8 mouse cellular contexts compared by ENCODE assay signal in genomic region chr16:21205093-21205886, GRCm38 (mm10). TPM values are rescaled to one million over a fixed set of nuclear protein-coding genes. Genes with fewer than 3 reads are reported as not detected.
A peak's percentile ranks its signal among the peaks of the same experiment; 100 is the strongest.
DNase-seq lines count a peak whose midpoint lies in the region; ATAC-seq lines count a peak whose summit lies in the region.

No protein-coding gene starts in this region.

- DNase-seq in heart, postnatal 10 days, result no peak
- DNase-seq in Muller cell, postnatal 12 days (ENCODE audit: inconsistent ontology term), result peak; percentile 24
- no peak for DNase-seq in left cerebral cortex, postnatal 4 days
- DNase-seq in frontal cortex, postnatal 14 days (ENCODE audit: low spot score in 2 of 2), result no peak

- peak overlapping the region; percentile 76 for H3K4me3 ChIP-seq in heart, embryonic 15.5 days
- peak overlapping the region; percentile 67 for H3K4me3 ChIP-seq in forebrain, embryonic 15.5 days
- H3K4me3 ChIP-seq in liver, embryonic 16.5 days (ENCODE audit: low read depth, low read length), result peak overlapping the region; percentile 52

- H3K36me3 ChIP-seq in heart, embryonic 15.5 days, result no peaks in the 10 kb centered on the region
- no peaks in the 10 kb centered on the region for H3K36me3 ChIP-seq in forebrain, embryonic 15.5 days
- no peaks in the 10 kb centered on the region for H3K36me3 ChIP-seq in liver, embryonic 16.5 days (ENCODE audit: control insufficient read depth, insufficient read depth)

- 0 out of 2 replicates have a peak, but pooled peaks have one; percentile 0 for ATAC-seq in heart, embryonic 15.5 days (replicated peaks; ENCODE audit: insufficient number of reproducible peaks, insufficient read depth, low FRiP score, low read depth)
- ATAC-seq in forebrain, embryonic 15.5 days (replicated peaks), result peak; percentile 11
- no peak for ATAC-seq in liver, embryonic 16.5 days (ENCODE audit: low read depth)
- ATAC-seq in frontal cortex, adult (ENCODE audit: low TSS enrichment), result no peak; the same call in 1 of the 2 replicates

- intact Hi-C loops in heart, postnatal 10 days (cut with DNase I), result loop anchor here (2.0 kb wide), 1 partner anchor 90 kb away; no protein-coding TSS in a partner anchor
- intact Hi-C loops in left cerebral cortex, postnatal 4 days (cut with DNase I), result loop anchor here (2.0 to 5.0 kb wide), 2 partner anchors 127 to 188 kb away; no protein-coding TSS in a partner anchor

- H3K27me3 ChIP-seq in heart, embryonic 15.5 days, result no peaks in the 10 kb centered on the region
- H3K27me3 ChIP-seq in forebrain, embryonic 15.5 days, result no peaks in the 10 kb centered on the region
- H3K27me3 ChIP-seq in liver, embryonic 16.5 days (ENCODE audit: control insufficient read depth, insufficient read depth, low read depth, low read length), result peaks cover 63% of the 10 kb centered on the region

- H3K9ac ChIP-seq in heart, embryonic 15.5 days, result peak overlapping the region; percentile 89
- peak overlapping the region; percentile 70 for H3K9ac ChIP-seq in forebrain, embryonic 15.5 days (replicated peaks)
- peak overlapping the region; percentile 42 for H3K9ac ChIP-seq in liver, embryonic 16.5 days (ENCODE audit: low read depth, low read length)

- peak overlapping the region; percentile 82 for H3K27ac ChIP-seq in heart, embryonic 15.5 days
- peak overlapping the region; percentile 44; the same call in 1 of the 2 replicates for H3K27ac ChIP-seq in forebrain, embryonic 15.5 days (replicated peaks)
- H3K27ac ChIP-seq in liver, embryonic 16.5 days (ENCODE audit: low read length), result no peak overlapping the region

- H3K9me3 ChIP-seq in heart, embryonic 15.5 days (replicated peaks), result no peaks in the 10 kb centered on the region
- no peaks in the 10 kb centered on the region for H3K9me3 ChIP-seq in forebrain, embryonic 15.5 days
- no peaks in the 10 kb centered on the region for H3K9me3 ChIP-seq in liver, embryonic 16.5 days (replicated peaks; ENCODE audit: control insufficient read depth, low read length)

- H3K4me2 ChIP-seq in heart, embryonic 15.5 days, result peak overlapping the region; percentile 71
- peak overlapping the region; percentile 83 for H3K4me2 ChIP-seq in forebrain, embryonic 15.5 days (replicated peaks)
- H3K4me2 ChIP-seq in liver, embryonic 16.5 days (ENCODE audit: low read depth, low read length), result peak overlapping the region; percentile 62

- peaks cover 48% of the 10 kb centered on the region for H3K4me1 ChIP-seq in heart, embryonic 15.5 days (replicated peaks)
- H3K4me1 ChIP-seq in forebrain, embryonic 15.5 days, result peaks cover 32% of the 10 kb centered on the region
- no peaks in the 10 kb centered on the region; the same call in 1 of the 2 replicates for H3K4me1 ChIP-seq in liver, embryonic 16.5 days (ENCODE audit: control insufficient read depth, low read depth, low read length)

- under 1% methylated on average over 57 of the region's 60 CpGs for WGBS in heart, embryonic 15.5 days
- under 1% methylated on average over 60 of the region's 60 CpGs for WGBS in forebrain, embryonic 15.5 days
- 2% methylated on average over 55 of the region's 60 CpGs for WGBS in liver, embryonic 16.5 days (ENCODE audit: insufficient replicate concordance)

RNA-seq across cellular contexts. Expression of gene Ephb3, which starts 0.7 kb away (rescaled TPM):
- 12.1 and 15.3 TPM in 2 replicates for polyA plus RNA-seq in heart, embryonic 15.5 days (2015; fragmentation: Nextera tagmentation; extraction: Ambion mirVana)
- 10 to 100 TPM in 1 of 2 experiments, 1 to 10 TPM in 1; 8.4 to 11.7 TPM for total RNA-seq in heart, postnatal 10 days (2021)
- 7.6 and 7.9 TPM in 2 replicates for polyA plus RNA-seq in forebrain, embryonic 15.5 days (2015; fragmentation: Nextera tagmentation; extraction: Ambion mirVana)
- 0.58 and 0.74 TPM in 2 replicates for polyA plus RNA-seq in liver, embryonic 16.5 days (2015; fragmentation: Nextera tagmentation; extraction: Ambion mirVana)
- total RNA-seq in left cerebral cortex, postnatal 4 days (2021), result 10 to 100 TPM; 18.8 to 19.8 TPM

RNA-seq across cellular contexts. Expression of gene Teddm3, which starts 51.5 kb away (rescaled TPM):
- polyA plus RNA-seq in heart, embryonic 15.5 days (2015; fragmentation: Nextera tagmentation; extraction: Ambion mirVana), result not detected in 2 replicates
- not detected for total RNA-seq in heart, postnatal 10 days (2021)
- not detected in 2 replicates for polyA plus RNA-seq in forebrain, embryonic 15.5 days (2015; fragmentation: Nextera tagmentation; extraction: Ambion mirVana)
- polyA plus RNA-seq in liver, embryonic 16.5 days (2015; fragmentation: Nextera tagmentation; extraction: Ambion mirVana), result not detected in 2 replicates
- total RNA-seq in left cerebral cortex, postnatal 4 days (2021), result under 1 TPM in 1 of 2 experiments, not detected in 1; 0.44 TPM

Comparison
In these comparisons a context has a peak if more than half of its experiments do, and no peak if none do; other contexts are left out.
1. ATAC-seq: peak in heart, embryonic 15.5 days (single experiment) and forebrain, embryonic 15.5 days (single experiment); none in liver, embryonic 16.5 days (single experiment) and frontal cortex, adult (single experiment).
2. Peak in every context shown above with its lines, with median percentiles within 50 percentile points of each other: H3K4me2 ChIP-seq, H3K4me3 ChIP-seq and H3K9ac ChIP-seq.